Mouse (Mus musculus) cerebral cortex, adult 2 months (tissue): Measurements from ENCODE around the gene Rab25.

Experiments used
- WGBS: fragments of 180-500 bp; shearing (Covaris S2); methylation state at CpG from one replicate; pipeline ENCODE4 v1.1.7; 2018; 5-methylcytosine and 5-hydroxymethylcytosine counted together

The Rab25 gene

DNA sequence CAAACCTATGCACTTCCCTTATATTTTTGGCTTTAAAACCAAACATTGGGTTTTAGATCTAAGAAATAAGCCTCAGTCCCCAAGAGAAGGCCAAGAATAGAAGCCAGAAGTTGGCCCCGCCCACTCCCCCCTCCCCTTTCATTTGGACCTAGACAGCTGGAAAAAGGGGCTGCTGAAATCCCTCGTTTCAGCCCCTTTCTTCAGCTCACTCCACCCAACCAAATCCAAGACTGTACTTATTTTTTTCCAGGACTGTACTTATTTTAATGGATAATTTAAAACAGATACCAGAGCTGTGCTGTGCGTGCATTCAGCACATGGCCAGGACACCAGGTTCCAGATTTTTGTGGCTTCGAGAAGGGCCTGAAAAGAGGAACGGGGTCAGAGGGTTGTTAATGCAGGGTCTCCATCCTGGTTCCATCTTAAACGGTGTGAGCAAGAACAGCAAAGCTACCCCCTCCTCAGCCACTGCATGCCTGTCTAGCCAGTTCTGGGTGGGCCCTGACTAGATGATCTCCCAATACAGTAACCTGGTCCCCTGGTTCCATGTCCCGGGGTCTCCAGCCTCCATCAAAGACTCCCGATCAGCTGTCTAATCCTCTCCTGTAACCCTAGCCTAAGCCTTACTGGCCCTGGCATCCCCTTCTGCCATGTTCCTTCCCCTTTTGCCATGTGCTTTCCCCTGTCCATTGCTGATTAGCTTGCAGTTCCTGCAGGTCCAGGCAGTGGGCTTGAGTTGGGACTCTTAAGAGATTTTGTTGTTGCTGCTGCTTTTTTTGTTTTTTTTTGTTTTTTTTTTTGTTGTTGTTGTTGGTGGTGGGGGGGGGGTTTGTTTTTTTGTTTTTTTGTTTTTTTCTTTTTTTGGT, 44.0 kb downstream of the Rab25 start:
- 59% methylated on average over 8 of the region's 8 CpGs for WGBS

DNA sequence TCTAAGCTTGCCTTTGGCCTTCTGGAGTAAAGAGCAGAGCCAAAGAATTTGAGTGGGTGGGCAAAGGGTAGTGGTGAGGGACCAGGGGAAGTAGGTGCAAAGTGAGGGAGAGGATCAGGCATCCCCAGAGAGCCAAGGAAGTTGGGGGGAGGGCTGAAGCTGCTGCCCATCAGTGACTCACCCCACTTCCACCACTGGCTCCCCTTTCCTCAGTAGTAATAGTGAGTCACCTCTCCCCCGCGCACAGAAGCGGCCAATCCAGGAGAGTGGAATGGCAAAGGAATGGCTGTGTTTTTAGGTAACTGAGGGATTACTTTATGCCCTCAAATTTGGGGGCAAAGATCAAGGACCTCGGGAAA, 44.6 kb downstream of the Rab25 start:
- WGBS: 10% methylated on average over 4 of the region's 4 CpGs

DNA sequence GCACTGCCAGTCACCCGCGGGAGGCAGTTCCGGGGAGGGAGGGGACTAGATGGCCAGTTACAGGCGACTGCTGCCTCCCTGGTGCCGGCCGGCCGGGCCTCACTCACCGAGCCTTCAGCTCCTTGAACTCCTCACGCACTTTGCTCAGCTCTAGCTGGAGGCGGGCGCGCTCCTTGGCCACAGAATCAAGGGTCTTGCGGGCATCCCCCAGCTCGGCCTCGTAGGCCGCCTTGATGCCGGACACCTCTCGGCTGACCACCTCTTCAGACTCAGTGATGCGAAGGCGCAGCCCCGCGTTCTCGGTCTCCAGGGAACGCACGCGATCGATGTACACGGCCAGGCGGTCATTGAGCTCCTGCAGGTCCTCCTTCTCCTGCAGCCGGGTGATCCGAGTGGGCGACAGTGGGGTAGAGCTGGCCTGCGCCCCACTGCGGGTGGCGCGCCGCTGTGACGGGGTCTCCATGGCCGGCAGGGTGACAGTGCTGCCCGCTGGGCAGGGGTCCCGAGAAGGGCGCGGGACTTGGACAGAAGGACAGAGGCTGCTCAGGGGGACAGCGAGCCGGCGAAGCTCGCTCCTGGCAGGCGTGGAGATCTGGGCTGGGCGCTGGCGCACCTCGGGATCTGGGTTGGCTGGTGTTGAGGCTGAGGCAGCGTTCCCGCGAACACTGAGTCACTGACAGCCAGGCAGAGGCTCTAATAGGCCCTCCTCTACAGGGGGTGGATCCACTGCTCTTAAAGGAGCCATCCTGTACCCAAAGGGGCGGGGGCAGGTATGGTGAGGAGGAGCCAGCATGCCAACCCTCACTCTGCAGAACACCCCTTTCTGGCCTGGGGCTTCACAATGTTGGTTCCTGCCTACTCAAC, 45.2 kb downstream of the Rab25 start:
- under 1% methylated on average over 55 of the region's 55 CpGs for WGBS

DNA sequence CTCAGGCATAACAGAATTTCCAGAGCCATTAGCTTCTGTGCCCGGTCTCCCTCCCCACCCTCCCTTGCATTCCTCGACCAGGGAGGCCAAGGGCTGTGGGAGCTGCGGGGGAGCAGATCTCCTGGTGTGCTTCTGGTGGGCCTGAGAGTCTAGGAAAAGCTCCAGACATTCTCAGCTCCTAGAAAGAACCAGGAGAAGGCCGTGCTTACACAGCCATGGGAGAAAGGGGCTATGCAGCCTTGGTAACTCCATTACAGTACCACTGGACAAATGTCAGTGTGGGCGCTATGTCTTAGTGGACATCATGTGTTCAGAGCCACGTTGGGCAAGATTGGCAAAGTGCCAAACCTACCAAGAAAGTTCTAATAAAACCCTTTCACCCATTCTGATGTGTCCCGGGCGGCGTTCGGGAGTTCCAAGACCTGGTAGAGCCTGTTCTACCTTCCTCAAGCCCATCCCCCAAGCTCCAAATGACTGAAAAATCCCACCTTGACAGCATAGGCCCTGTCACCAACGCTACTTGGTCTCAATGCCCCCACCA, 46.0 kb downstream of the Rab25 start:
- 20% methylated on average over 11 of the region's 11 CpGs for WGBS

DNA sequence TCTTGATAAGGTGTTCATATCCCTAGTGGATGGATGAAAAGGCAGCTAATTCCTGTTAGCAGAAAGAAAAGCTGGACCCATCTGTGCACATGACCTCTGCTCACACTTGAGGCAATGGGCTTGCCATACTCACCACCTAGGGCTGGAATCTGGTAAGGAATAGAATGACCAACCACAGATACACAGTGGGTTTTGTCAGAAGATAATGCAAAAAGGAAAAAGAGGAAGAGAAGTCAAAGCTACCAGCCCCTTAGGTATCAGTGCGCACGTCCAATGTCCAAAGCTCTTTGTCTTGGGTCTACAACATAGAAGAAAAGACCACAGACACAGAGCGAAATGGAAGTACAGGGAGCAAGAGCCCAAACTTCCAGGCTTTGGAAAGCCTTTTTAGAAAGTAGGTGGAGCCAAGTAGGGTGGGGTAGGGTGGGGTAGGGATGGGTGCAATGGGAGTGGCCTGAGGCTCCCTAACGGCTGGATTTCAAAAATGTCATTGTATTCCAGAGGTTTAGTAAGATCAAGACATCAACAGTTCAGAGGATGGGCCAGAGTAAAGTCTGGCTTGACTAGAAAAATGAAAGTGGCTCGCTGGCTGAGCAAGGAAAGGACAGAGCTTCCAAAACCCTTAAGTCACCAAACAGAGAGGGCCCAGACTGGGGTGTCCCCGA, 46.6 kb downstream of the Rab25 start:
- 46% methylated on average over 6 of the region's 6 CpGs for WGBS

DNA sequence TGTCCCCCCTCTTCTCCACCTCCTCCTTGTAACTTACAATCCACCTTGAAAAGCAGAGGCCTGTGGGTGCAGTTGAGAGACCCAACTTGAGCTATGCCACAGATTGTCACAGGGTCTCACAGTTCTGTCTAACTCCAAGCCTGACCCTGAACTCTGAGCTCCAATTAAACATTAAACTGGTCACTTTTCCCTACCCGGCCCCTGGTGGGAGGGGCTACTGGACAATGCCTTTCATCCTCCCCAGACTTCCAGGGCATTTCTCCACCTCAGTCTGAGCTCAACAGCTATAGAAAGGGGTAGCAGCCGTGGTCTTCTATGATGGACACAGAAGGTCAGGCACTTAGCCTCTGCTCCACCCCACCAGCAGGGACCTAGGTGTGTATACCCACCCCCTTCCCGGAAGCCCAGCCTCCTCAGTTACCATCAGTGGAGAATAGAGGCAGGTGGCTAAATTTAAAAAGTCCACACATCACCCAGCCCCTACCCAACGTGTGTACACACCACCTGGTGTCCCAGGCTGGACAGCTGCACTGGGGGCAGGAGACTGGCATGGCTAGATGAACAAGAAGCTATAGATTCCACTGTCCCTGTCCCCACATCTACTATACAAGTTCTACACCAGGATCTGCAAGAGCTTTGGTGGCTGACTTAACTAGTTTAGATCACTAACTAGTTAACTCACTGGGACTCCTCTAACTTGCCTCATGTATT, 47.3 kb downstream of the Rab25 start:
- 47% methylated on average over 4 of the region's 4 CpGs for WGBS

DNA sequence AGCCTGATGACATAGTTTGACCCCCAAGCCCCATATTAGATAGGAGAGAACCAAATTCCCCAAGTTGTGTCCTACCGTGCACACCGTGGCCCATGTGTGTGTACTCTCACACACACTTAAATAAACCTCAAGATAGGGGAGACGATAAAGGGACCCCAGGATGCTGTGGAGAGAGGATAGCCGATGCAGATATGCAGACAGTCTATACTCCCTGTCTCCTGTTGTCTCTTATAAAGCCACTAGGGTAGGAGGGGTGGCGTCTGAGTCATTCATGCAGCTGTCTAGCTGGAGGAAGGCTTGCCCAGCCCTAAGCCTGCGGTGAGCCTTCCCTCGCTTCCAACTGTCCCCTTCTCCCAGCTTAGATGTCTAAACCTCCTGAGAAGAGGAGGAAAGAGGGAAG, 48.0 kb downstream of the Rab25 start:
- 61% methylated on average over 7 of the region's 7 CpGs for WGBS

DNA sequence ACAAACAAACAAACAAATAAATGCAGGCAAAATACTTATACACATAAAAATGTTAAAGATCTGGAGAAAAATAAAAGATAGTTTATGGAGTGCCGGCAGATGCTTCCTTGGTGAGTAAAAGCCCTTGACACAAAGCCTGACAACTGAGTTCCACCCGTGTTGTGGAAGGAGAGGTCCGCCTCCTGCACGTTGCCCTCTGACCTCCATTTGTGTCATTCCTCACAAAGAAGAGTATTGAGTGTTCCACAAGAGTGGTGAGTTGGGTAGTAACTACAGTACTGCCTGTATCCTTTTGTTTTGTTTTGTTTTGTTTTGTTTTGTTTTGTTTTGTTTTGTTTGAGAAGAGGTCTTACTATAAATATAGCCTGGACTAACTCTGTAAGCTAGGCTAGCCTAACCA, 48.5 kb downstream of the Rab25 start:
- WGBS: 90% methylated on average over 4 of the region's 4 CpGs

DNA sequence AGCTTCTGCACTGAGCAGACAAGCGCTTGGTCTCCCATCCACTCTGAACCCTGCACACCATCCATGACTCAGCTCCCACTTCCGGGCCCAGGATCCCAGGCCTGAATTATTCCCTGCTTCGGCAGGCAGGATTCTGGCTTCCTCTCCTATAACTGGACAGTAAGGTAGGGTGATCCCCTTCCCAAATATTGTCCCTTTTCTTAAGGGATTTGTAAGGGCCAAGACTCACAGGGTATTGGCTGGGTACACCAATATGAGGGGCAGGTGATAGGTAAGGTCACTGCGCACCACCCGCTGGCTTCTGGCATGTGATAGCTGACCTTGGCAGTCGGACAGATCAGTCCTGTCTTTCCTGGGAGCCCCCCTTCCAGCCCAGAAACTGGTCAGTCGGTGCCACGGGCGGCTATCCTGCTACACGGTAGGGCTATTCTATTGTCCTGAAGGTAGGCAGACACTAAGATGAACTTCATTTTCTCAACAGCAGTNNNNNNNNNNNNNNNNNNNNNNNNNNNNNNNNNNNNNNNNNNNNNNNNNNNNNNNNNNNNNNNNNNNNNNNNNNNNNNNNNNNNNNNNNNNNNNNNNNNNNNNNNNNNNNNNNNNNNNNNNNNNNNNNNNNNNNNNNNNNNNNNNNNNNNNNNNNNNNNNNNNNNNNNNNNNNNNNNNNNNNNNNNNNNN, 52.2 kb downstream of the Rab25 start:
- 72% methylated on average over 10 of the region's 10 CpGs for WGBS

DNA sequence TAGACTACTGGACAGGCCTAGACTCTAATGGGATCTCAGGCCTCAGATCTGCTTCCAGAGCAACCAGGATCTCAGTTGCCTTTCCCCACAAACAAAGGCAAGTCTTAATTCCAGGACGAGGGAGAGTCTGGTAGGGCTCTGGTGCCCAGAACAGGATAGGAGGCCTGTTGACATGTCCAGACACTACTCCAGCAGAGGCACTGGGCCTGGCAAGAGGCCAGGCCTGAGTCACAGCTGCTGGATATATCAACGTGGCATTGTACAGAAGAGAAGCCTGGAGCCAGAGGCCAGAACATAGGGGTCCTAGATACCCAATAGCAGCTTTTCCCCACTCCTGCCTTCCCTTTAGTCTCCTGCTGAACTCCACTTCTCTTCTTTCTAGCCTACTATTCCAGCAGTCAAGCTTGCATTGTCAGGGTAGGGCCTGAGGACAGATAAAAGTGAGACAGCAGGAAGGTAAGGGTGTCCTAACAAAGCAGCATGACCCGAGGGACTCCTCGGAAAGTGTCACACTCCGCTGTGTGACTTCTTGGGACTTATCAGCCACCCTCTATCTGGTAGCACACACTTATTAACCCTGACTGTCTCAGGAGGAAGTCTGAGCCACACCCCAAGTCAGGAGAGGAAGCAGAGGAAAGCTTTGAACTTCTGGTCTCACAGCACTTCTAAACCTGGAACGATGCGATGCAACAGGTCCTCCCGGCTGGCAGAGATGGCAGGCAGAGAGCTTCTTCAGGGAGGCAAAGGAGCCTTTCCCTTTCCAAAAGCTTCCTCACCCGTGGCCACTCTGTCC, 53.1 kb downstream of the Rab25 start:
- WGBS: 47% methylated on average over 9 of the region's 9 CpGs

DNA sequence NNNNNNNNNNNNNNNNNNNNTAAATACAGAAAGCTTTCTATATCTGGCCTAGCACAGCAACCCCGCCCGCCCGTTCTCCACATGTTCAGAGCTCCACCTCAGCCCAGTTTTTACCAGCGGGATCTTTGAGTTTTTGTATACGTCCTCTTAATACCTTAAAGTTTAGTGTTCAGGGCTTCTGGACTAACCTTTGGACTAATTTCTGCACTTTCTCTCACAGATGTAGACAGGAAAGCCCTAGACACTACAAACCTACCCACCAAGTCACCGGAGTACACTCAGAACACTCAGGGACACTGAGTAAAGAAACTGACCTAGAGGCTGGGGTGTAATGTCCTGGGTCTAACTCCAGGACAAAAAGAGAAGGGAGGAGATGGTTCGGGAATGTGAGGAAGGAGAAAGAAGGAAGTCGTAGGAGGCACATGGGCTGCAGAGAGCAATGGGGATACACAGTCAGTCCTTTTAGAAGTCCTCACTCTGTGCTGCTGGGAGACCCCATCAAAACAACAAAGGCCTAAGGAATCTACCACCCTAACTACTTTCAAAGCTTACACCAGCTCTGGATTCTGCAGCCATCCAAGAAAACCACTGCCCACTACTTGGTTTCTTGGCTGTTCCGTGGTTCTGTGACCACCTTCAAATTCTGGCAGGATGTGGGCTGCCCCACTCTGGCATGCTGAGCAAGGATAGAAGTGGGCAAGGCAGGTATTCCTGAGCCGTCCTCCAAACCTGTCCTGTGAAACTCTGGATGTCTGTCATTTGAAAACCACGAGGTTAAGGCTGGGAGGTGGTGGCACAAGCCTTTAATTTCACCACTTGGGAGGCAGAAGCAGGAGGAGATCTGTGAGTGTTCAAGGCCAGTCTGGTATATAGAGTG, 54.2 kb downstream of the Rab25 start:
- 54% methylated on average over 11 of the region's 11 CpGs for WGBS
